Mouse (Mus musculus) spleen, embryonic (tissue): Measurements from ENCODE around the gene Ctnna2.

Experiments
- CTCF ChIA-PET: fragments of 350-600 bp; sonication (Branson Sonifier 250); formaldehyde crosslinking; loops from one replicate; lab custom pipeline; 2022; lab: Charles Lee

Gene Ctnna2

DNA sequence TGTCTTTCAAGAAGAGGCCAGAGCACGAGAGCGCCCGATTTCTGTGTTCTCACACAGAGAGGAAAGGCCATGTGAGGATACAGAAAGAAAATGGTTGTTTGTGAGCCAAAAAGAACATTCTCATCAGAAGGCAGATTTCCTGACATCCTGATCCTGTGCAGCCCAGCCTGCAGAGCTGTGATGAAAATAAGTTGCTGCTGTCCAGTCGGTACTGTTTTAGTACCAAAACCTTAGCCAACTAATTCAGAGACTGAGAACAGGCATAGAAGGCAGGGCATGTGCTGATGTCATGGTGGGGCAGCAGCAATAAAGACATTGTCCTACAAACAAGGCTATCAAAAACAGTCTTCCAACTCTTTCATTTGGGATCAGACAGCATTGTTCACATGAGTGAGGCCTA, 549.1 kb downstream of the Ctnna2 start:
- CTCF ChIA-PET = no interaction called here

DNA sequence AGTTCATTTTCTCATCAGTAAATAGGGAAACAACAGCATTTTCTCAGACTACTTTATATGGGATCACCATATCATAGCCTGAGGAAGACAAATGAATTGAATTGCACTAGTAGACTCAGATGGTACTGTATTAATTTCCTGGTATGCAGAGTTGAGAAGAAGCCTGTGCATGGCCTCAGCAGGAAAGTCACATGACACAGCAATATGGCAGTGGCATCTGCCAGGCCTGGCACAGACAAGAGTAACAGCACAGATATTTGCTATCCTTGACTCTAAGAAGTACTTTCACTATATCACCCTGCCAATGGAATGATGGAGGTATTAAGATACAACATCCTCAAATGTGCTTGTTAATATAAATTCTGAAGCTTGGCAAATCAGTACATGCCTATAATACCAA, 553.8 kb downstream of the Ctnna2 start:
- CTCF ChIA-PET = no interaction called here

DNA sequence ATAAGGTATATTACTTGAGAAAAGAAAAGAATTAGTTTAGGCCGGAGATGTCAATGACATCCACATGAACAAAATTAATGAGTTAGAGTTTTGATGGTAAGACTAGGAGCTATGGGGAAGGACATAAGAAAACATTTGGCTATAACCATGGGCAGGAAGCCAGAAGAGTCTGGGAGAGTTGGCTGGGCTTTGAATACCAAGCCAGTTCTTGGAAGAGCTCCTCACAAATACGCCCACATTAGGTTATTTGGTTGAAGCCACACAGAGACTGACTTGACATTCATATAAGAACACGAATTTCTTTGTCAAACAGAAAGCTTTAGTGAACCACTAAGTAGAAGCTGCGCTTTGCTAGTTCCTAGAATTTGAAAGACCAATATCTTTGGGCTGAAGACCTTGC, 554.7 kb downstream of the Ctnna2 start:
- CTCF ChIA-PET = no interaction called here

DNA sequence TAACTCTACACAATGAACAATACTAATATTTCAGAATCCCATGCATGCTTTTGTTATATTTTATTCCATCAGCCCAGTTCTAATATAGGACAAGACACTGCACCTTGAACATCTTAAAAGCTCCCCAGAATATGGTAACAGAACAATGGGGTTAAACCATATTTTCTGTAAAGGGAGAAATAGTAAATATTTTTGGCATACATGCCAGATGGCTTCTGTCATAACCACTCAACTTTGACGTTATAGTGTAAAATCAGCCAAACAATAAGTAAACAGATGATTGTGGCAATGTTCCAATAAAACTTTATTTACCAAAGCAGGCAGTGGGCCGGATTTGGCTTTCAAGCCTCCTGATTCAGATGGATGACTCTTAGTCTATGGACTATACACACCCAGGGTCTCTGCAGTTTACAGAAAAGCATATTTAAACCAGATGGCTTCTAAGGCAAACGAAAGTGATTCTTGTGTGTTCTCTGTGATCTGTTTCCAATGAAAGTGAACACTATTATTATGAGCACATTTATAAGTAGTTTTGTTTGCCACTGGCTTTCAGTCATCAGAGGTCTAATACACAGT, 557.8 kb downstream of the Ctnna2 start:
- CTCF ChIA-PET = no interaction called here

DNA sequence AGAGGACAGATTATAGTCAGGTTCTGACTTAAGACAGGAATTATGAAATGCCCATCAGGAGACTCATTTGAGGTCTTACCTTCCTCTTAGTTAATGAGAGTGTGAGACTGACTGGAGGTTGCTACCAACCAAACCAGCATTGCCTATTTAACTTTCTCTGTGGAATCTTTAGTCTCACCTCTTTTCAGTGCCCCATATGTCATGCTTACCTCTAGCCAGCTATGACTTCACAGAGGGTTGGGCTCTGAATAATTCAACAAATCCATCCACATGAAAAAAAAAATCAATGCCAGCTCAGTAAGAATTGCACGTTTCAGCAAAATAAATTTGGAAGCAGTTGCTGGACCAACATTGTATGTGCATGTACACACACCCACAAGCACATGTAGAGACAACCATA, 562.5 kb downstream of the Ctnna2 start:
- CTCF ChIA-PET = no interaction called here

DNA sequence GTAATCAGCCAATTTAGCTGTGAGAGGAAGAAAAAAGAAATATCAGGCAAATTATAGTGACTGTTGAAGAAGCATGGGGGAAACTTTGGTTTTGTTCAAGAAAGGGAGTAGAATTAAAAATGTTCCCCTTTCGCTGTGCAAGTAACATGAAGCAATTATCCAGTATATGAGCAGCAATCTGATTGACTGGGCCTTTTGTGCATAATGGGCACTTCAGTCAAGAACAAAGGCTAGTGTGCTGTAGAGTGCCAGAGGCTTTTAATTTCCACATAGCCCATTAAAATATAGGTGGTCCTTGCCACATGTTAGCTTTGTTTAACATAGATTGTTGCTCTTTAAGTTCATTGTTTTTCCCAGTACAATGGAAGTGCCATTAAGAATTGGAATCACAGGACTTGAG, 566.0 kb downstream of the Ctnna2 start:
- CTCF ChIA-PET = no interaction called here

DNA sequence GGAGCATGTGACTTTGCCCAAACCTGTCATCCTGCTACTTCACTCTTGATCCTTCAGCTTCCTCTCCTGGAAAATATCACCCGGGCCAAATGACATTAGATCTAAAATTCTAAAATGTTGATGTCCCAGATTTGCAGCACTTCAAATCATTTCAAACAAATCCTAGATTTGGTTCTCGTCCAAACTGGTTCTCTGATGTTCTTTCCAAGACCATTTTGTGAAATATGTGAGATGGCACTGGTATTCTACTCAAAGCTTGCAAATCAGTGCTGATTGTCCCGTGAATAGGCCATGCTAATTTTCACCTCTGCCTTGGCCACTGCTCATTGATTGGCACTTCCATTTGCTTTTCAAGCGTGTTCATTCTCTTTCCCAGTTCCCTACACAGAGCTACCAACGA, 571.0 kb downstream of the Ctnna2 start:
- CTCF ChIA-PET = no interaction called here

DNA sequence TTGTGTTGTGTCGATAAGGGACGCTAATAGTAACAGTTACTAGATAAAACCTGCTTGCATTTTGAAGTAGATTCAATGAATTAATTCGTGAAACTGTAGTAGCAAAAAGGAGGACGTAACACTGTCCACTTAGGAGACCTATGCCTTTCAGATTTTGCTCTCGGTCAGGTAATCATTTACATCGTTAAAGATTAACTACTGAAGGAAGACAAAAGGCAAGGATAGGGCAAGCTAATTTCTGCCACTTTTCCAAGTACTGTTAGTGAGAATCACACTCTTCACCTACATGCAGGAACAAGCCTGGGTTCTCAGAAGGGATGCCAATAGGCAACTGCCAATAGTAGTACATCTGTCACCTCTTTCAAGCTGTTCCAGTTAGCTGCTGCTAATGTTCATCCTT, 578.7 kb downstream of the Ctnna2 start:
- CTCF ChIA-PET = no interaction called here

DNA sequence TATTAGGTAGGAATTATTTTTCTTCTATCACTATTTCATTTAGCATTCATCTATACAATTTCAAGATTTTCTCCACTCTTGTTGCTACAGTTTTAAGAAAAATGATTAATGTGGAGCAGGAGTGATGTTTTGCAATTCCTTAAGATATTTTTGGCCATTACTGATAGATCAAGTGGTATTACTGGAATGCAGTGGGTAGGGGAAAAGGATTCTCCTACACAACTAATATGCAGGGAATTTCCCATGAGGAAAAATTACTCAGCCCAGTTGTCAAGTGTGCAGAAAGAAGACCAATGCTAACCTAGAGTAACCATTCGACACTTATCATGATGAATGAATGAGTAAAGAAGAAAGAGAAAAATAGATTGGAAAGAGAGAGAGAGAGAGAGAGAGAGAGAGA, 587.8 kb downstream of the Ctnna2 start:
- CTCF ChIA-PET = no interaction called here

DNA sequence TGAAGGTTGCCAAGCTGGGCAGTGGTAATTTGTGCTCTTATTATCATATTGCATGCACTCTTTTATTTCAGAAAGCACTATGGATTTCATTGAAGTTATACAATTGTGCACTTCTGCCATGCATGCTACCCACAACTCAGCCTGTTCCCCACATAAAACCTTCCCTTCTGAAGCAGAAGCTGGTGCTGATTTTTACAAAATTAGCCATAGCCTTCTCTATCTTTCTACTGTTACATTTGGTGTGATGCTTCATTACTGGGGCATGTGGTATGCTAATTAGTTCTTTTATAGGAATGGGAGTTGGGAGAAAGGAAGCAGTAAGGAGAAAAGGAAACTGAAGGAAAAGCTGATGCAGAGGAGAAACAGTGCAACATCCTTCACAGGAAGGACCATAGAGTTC, 598.2 kb downstream of the Ctnna2 start:
- CTCF ChIA-PET = no interaction called here

DNA sequence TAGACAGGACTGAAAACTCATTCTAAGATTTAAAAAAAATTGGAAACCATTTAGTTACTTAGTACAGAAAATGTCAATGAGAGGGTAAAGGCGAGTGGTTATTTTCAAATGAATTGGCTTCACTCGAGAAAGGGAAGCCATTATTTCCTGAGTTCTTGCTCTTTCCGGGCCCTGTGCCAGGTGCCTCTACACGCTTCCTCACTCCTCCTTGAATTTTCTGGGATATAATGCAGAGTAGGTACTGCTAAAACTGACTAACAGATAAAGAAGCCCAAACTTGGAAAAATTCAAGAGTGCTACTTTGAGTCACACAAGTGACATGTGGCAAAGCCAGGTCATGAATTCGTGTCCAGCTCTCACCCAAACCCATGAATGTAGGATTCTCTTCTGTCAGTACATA, 606.4 kb downstream of the Ctnna2 start:
- CTCF ChIA-PET = no interaction called here

DNA sequence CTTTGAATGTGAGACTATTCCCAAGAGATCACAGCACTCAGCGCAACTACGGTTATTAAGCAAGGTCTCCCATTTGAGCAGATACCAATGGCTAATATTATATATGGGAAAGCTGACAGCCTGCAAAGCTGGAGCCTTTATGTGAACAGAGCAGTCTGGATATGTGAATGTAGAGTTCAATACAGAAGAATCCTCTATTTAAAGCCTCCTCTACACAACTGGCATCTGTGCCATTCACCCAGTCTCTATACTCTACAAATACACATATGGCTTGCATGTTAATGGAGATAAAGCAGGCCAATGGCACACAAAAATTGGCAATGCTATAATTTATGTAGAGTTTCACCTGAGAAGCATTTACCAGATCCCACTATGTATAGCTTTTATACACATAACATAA, 608.4 kb downstream of the Ctnna2 start:
- CTCF ChIA-PET = no interaction called here

DNA sequence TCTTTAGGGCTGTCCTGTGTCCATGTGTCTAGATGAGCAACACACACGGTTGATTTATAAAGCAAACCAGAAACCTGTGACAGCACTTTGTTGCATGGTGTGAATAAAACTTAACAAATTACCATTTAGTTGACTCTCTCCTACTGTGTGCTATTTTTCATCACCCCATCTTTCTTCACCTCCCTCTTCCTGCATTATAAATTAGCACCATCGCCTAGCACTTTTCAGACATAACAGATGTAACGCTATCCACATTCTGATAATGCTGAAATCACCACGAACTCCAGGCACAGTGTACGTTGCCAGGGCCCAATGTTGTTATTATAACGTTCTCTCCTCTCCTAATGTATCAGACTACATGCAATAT, 621.0 kb downstream of the Ctnna2 start:
- CTCF ChIA-PET = no interaction called here

DNA sequence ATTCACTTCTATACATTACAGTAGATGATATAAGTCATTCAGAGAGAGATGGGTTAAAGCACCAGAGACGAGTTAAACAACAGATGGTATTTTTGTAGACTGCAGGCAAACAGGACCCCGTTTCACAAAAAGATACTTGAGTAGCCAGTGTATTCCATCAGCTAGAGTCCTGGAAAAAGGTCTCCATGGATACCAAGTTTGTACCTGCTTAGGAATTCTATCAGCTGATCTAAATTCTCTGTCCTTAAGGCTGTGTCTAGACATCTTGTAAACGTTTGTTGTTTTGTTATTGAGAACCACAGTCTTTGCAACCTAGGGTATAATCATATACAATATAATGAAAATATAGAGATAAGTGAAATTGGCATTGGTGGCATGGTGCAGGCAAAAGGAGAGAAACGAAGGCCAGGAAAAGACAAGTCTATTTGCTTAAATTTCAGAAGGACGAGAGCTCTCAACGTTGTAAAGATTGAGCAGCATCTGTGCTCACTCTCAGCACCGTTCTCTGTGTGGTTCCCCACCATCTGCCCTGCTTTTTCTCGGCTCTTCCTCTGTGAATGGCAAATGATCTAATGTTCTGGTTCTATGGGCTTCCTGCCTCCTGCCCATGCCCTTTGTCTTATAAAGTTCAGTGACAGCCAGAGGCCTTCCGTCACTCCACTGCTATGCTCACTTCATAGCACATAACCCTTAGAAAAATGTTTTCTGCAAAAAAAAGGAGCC, 621.6 kb downstream of the Ctnna2 start:
- CTCF ChIA-PET = no interaction called here

DNA sequence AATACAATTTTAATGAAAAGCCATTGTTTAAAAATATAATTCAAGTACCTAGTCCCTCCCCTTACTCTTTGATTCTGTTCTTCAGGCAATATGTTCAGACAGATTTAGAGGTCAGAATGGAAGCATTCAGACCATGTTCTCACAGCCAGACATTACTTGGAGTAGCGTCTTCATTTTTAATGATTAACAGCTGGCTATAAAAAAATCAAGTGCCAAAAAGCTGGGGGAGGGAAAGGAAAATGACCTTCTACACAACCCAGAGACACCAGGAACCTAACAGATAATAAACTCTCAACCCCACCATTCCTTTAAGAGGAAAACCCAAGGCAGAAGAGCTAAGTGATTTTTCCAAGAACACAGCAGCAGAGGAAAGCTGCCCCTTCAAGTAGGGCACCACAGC, 624.7 kb downstream of the Ctnna2 start:
- CTCF ChIA-PET = no interaction called here

DNA sequence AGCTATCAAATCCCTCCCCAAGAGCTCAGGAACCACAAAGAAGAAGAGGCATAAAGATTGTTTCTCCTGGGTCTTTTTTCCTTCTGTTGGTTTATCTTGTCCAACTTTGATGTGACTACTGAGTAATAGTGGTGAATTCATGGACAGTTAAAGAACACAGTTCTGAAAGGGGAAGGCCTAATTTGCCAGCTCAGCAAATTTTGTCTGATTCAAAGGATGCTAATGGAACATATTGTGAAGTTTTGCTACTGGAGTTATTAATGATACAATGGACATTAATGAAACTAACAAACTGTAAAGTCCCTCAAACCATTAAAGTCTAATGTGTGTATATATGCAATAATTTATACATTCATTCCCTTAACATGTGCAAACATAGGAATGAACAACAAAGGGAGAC, 635.7 kb downstream of the Ctnna2 start:
- CTCF ChIA-PET = no interaction called here

DNA sequence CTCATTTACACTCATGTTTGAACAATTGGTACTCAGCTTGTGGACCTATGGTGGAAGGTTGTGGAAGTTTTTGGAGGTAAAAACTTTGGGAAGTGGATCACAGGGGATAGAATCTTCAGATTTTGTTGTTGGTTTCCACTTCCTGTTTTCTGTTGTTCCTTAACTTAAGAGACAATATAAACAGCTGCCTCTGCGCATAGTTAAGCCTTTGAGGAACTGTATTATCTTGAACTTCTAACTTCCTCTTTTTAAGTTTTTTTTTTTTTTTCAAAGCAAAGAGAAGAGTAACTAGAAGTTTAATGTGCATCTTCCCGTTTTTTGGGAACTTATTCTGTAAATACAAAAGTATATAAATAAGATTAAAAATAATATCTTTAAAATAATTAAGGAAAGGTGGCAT, 644.0 kb downstream of the Ctnna2 start:
- CTCF ChIA-PET = no interaction called here

DNA sequence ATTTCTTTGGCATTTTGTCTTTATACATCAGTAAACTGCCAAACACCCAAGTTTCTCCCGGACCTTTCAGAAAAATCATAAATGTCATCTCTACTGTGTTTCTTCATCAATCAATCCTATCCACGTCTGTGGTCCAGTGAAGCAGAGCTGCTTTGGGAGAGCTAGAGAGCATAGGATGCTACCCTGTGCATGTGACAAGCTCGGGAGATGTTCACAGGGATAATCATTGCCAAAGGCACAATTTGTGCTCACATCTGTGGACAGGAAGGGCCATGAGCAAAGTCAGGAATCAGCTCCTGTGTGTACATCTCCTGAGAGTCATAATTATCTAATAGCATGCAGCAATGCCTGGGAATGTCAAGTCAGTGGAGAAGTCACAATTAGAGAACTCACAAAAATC, 654.8 kb downstream of the Ctnna2 start:
- CTCF ChIA-PET = no interaction called here

DNA sequence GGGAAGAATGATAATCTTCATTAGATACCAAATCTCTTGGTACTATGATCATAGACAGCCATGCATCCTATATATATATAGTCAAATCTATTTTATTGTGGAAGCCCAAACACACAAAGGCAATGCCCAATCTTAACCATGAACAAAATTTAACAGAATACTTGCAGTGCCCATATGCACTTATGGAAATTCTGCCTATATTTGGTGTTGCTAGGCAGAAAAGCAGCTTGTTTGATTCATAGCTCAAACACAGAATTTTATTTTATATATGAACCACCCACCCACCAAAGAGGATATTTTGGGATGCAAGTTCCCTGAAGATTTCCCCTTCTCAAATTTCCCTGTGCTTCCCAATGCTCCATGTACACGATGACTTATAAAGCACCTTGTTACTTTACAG, 655.2 kb downstream of the Ctnna2 start:
- CTCF ChIA-PET = no interaction called here

DNA sequence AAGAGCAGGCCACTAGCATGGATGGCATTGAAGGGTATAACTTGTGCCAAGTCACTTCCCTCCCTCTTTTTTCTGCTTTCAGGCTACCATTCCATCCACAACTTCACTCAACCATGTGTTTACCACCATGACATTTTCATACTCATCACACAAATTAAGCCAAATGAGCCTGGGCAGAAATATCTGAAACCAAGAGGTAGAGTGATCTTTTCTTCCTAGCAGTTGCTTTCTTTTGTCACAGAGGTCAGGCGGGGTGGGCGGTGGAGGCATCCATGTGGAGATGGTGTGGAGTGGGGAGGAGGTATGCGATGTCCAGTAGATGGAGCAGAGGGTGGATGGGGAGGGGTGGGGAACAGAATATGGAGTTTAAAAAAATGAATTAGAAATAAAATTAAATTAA, 672.7 kb downstream of the Ctnna2 start:
- CTCF ChIA-PET = no interaction called here

DNA sequence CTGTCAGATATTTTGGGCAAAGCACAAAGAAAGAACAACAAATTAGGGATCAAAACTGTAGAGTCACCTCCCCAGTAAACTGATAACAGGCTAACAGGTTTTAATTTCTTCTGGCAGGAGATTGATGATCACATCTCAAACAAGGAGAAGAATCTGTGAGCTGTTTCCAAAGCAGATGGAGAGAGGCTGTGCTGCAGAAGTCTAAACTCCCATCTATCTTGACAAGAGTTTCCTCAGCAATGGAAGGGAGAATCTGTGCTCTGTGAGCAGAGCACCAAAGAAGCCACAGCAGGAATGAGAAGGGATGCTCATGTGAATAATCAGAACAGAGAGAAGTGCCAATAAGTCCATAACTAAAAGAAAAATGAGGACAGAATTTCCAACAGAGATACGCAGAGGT, 678.2 kb downstream of the Ctnna2 start:
- CTCF ChIA-PET = no interaction called here

DNA sequence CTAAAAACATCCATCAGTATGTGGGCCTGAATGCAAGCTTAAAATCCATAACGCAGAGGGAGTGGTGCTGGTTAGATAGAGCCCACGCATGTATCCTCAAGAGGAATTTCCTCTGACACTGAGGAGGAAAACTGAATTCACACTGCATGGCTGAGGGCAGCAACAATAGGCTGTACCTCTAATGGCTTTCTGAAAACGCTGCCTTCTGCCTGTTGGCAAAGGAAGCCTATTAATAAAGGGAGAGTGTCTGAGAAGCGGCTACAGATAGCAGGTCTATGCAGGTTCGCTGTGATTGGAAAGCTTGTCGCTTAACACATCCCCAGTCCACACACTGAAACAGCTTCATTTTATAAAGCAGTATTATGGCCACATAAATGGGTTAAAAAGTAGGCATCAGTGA, 688.1 kb downstream of the Ctnna2 start:
- CTCF ChIA-PET = no interaction called here

DNA sequence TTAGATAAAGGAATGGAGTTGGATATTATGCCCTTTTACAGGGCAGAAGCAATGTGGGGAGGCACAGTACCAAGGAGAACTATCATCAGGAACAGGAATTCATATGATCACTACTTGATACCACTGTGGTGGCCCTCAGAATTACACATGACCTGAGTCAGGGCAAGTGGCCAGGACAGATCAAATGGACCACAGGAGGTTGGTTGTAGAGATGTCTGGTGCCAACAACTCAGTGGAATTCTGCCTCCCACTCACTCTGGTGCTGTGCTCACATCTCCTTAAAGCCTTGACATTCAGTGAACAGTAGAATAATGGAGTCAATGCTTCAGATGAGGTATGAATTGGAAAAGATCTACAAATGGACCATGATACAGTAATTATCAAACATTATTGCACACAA, 691.1 kb downstream of the Ctnna2 start:
- CTCF ChIA-PET = no interaction called here

DNA sequence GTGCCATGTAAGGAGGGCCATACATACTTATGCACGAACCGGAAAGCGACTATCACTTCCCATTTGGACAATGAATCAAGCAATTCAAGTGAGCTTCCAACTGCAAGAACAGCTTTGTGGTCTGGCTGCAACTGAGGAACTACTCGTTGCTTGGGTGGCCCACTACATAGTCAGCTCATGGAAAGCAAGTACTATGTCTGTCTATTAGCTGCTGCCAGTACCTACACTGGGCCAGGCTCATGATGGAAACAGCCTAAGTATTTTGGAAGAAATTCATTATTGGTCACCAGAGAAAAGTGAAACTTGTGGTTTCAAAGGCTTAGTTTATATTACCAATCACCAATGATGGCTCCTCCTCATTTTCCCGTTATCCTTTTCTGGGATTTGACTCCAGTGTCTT, 693.2 kb downstream of the Ctnna2 start:
- CTCF ChIA-PET = no interaction called here
